Mouse (Mus musculus) midbrain, postnatal 0 days (tissue): Measurements from ENCODE around the gene Mfsd12. TPM values are rescaled to one million over a fixed set of nuclear protein-coding genes. Genes with fewer than 3 reads are reported as not detected.
A peak's percentile ranks its signal among the peaks of the same experiment; 100 is the strongest.

ENCODE experiments used
- ATAC-seq: fragments of 200-750 bp; cut with Nextera tagmentation; 2 replicates; pipeline ENCODE4 v1.8.0; 2017; ENCODE audit warnings: moderate number of reproducible peaks, mild to moderate bottlenecking, moderate TSS enrichment, moderate library complexity; ENCODE audit not compliant: low FRiP score
- DNase-seq: peaks from one replicate; pipeline ENCODE4 v3.0.0-alpha.2; 2015; ENCODE audit warnings: low spot score
- H3K27ac ChIP-seq: fragments of 300-500 bp; sonication (generic); 2 replicates; pipeline ENCODE4 v1.5.1; 2014; ENCODE audit warnings: low read depth, mild to moderate bottlenecking, low read length, mixed read lengths
- H3K27me3 ChIP-seq: fragments of 300-500 bp; sonication (generic); 2 replicates; pipeline ENCODE4 v1.6.1; 2014; ENCODE audit warnings: low read length, control low read depth, mixed read lengths; ENCODE audit not compliant: insufficient read depth
- H3K36me3 ChIP-seq: fragments of 300-500 bp; sonication (generic); 2 replicates; pipeline ENCODE4 v1.6.1; 2014; ENCODE audit warnings: low read length, control low read depth, mixed read lengths; ENCODE audit not compliant: insufficient read depth
- H3K4me1 ChIP-seq: fragments of 300-500 bp; sonication (generic); 2 replicates; pipeline ENCODE4 v1.6.1; 2014; ENCODE audit warnings: mild to moderate bottlenecking, control low read depth, antibody characterized with exemption, low read length, mixed read lengths; ENCODE audit not compliant: insufficient read depth
- H3K4me2 ChIP-seq: fragments of 300-500 bp; sonication (generic); 2 replicates; pipeline ENCODE4 v1.6.1; 2014; ENCODE audit warnings: low read depth, mild to moderate bottlenecking, low read length, mixed read lengths; ENCODE audit not compliant: poor library complexity, severe bottlenecking
- H3K4me3 ChIP-seq: fragments of 300-500 bp; sonication (generic); 2 replicates; pipeline ENCODE4 v1.5.1; 2014; ENCODE audit warnings: low read depth, mild to moderate bottlenecking, low read length, moderate library complexity
- H3K9ac ChIP-seq: fragments of 300-500 bp; sonication (generic); replicated peaks from 2 replicates; pipeline ENCODE4 v1.6.1; 2014; ENCODE audit warnings: mild to moderate bottlenecking, low read length, moderate library complexity, mixed read lengths; ENCODE audit not compliant: poor library complexity, severe bottlenecking
- H3K9me3 ChIP-seq: fragments of 300-500 bp; sonication (generic); 2 replicates; pipeline ENCODE4 v1.6.1; 2016; ENCODE audit warnings: low read length, control low read depth
- CTCF ChIP-seq: IDR thresholded peaks from 2 replicates; pipeline ENCODE4 v1.5.1; 2016; ENCODE audit warnings: antibody characterized with exemption, mild to moderate bottlenecking
- WGBS: fragments of 180-500 bp; shearing (Covaris S2); extraction: QIAGEN DNeasy Blood & Tissue Kit; methylation state at CpG from one replicate; pipeline ENCODE4 v1.1.7; 2014; 5-methylcytosine and 5-hydroxymethylcytosine counted together
- polyA plus RNA-seq: library from polyadenylated mRNA; unstranded; fragments of >200 nt; fragmentation: Nextera tagmentation; extraction: Ambion mirVana; gene quantifications from 2 replicates; pipeline ENCODE4 v1.2.1, GENCODE M21; 2015
- total RNA-seq: library from RNA; depleted of rRNA; stranded (reverse); fragments of >200 nt; gene quantifications from 2 replicates; pipeline ENCODE4 v1.2.3, GENCODE M21; 2014

The Mfsd12 gene
- total and polyA plus RNA-seq, 2 experiments from 2014 or later = 13.6 to 40.6 TPM

- H3K9me3 ChIP-seq = no peaks in the 10 kb centered on the region
- H3K9ac ChIP-seq = no peak overlapping the region
- H3K4me2 ChIP-seq = no peak overlapping the region
- no peak overlapping the region for H3K4me3 ChIP-seq
- 62% methylated on average over 9 of the region's 9 CpGs for WGBS
- H3K36me3 ChIP-seq = peaks cover 1% of the 10 kb centered on the region; the same call in 1 of the 2 replicates
- no peak for TF ChIP-seq CTCF
- no peak for ATAC-seq
- H3K27me3 ChIP-seq = no peaks in the 10 kb centered on the region
- no peak for DNase-seq
- H3K4me1 ChIP-seq = peaks cover 5% of the 10 kb centered on the region
- no peak overlapping the region for H3K27ac ChIP-seq
These were observed 2.4 kb upstream of the Mfsd12 start for GRCm38 (mm10) chr10:81354738-81355477.

GRCm38 (mm10) chr10:81355533-81355932 is 1.8 kb upstream of the Mfsd12 start:
- Histone ChIP-seq H3K4me3 (no peak overlapping the region), H3K27me3 (no peaks in the 10 kb centered on the region), H3K4me2 (no peak overlapping the region), H3K9me3 (no peaks in the 10 kb centered on the region), H3K36me3 (peaks cover 4% of the 10 kb centered on the region; the same call in 1 of the 2 replicates), H3K9ac (no peak overlapping the region), H3K27ac (no peak overlapping the region), H3K4me1 (peaks cover 4% of the 10 kb centered on the region)
- 69% methylated on average over 4 of the region's 4 CpGs for WGBS
- DNase-seq (no peak), ATAC-seq (no peak)
- TF ChIP-seq CTCF = no peak

- Histone ChIP-seq H3K4me3 (no peak overlapping the region), H3K27me3 (no peaks in the 10 kb centered on the region), H3K9me3 (no peaks in the 10 kb centered on the region), H3K4me1 (peaks cover 4% of the 10 kb centered on the region), H3K36me3 (peaks cover 9% of the 10 kb centered on the region), H3K9ac (0 out of 2 replicates have a peak overlapping the region, but pooled peaks have one; percentile 13), H3K27ac (no peak overlapping the region), H3K4me2 (no peak overlapping the region; the same call in 1 of the 2 replicates)
- WGBS = 60% methylated on average over 12 of the region's 12 CpGs
- no peak for ATAC-seq
- no peak for DNase-seq
- no peak for TF ChIP-seq CTCF
These were observed 820 bp upstream of the Mfsd12 start for GRCm38 (mm10) chr10:81356352-81356990.

GRCm38 (mm10) chr10:81358209-81358608 is 918 bp downstream of the Mfsd12 start:
- peaks cover 4% of the 10 kb centered on the region for H3K4me1 ChIP-seq
- peak overlapping the region; percentile 80 for H3K4me3 ChIP-seq
- H3K9me3 ChIP-seq = no peaks in the 10 kb centered on the region
- no peak; the same call in 1 of the 2 replicates for ATAC-seq
- no peak overlapping the region for H3K27ac ChIP-seq
- WGBS = 23% methylated on average over 4 of the region's 4 CpGs
- H3K36me3 ChIP-seq = peaks cover 22% of the 10 kb centered on the region
- peak overlapping the region; percentile 91 for H3K4me2 ChIP-seq
- 0 out of 2 replicates have a peak, but pooled peaks cover 7% of the 10 kb centered on the region for H3K27me3 ChIP-seq
- peak overlapping the region; percentile 87 for H3K9ac ChIP-seq
- no peak for TF ChIP-seq CTCF
- DNase-seq = no peak

GRCm38 (mm10) chr10:81358841-81359240 is 1.6 kb downstream of the Mfsd12 start:
- no peak for ATAC-seq
- Histone ChIP-seq H3K9me3 (no peaks in the 10 kb centered on the region), H3K27me3 (0 out of 2 replicates have a peak, but pooled peaks cover 12% of the 10 kb centered on the region), H3K36me3 (peaks cover 22% of the 10 kb centered on the region), H3K4me3 (peak overlapping the region; percentile 80; the same call in 1 of the 2 replicates), H3K9ac (peak overlapping the region; percentile 87; the same call in 1 of the 2 replicates), H3K4me1 (peaks cover 4% of the 10 kb centered on the region), H3K4me2 (peak overlapping the region; percentile 91), H3K27ac (no peak overlapping the region)
- no peak for DNase-seq
- TF ChIP-seq CTCF = no peak
- WGBS = 68% methylated on average over 1 of the region's 1 CpGs

- Histone ChIP-seq H3K4me2 (no peak overlapping the region), H3K9me3 (no peaks in the 10 kb centered on the region), H3K36me3 (peaks cover 22% of the 10 kb centered on the region), H3K9ac (peak overlapping the region; percentile 24; the same call in 1 of the 2 replicates), H3K4me3 (no peak overlapping the region), H3K27me3 (0 out of 2 replicates have a peak, but pooled peaks cover 14% of the 10 kb centered on the region), H3K27ac (no peak overlapping the region), H3K4me1 (peaks cover 11% of the 10 kb centered on the region)
- ATAC-seq = no peak
- WGBS = 68% methylated on average over 8 of the region's 8 CpGs
- TF ChIP-seq CTCF = no peak
- no peak for DNase-seq
These were observed 3.4 kb downstream of the Mfsd12 start for GRCm38 (mm10) chr10:81360721-81361120.
